Mouse (Mus musculus) heart, postnatal 10 days (tissue): ENCODE measurements at regions not wholly inside any gene's neighbourhood (a gene's known extent, or its start where the extent isn't known, plus 50 kb on each side); places are given as distances from the start of the nearest gene placed in this dataset.

ENCODE experiments used
- DNase-seq, 2 experiments: peaks; one replicate each; pipeline ENCODE4 v3.0.0; 2021
- intact Hi-C: fragments of 180-260 bp; cut with DNase I; formaldehyde crosslinking; loops from one replicate; pipeline ENCODE4 v1.15.1; 2025

GRCm38 (mm10) chr9:115656994-115657713 is 252.1 kb upstream of the Gadl1 start:
- DNase-seq, result no peak
- intact Hi-C loops, result no loop called here

GRCm38 (mm10) chr9:115658477-115658876 is 250.8 kb upstream of the Gadl1 start:
- DNase-seq, result no peak
- intact Hi-C loops, result no loop called here

GRCm38 (mm10) chr9:115660371-115660770 is 248.9 kb upstream of the Gadl1 start:
- intact Hi-C loops, result no loop called here
- DNase-seq, result no peak

- DNase-seq, result no peak
- intact Hi-C loops, result no loop called here
Measured at GRCm38 (mm10) chr9:115661834-115662425, 247.3 kb upstream of the Gadl1 start.

GRCm38 (mm10) chr9:115665337-115666004 is 243.8 kb upstream of the Gadl1 start:
- intact Hi-C loops, result no loop called here

GRCm38 (mm10) chr9:115666530-115666929 is 242.7 kb upstream of the Gadl1 start:
- no peak for DNase-seq
- intact Hi-C loops, result no loop called here

More at GRCm38 (mm10) chr9:115665337-115666004, 243.8 kb upstream of the Gadl1 start:
- DNase-seq, result peak; percentile 22 to 25

GRCm38 (mm10) chr9:115680703-115681576 is 228.3 kb upstream of the Gadl1 start:
- peak; percentile 7 to 10 for DNase-seq
- intact Hi-C loops, result no loop called here

- DNase-seq, result no peak
- intact Hi-C loops, result no loop called here
Measured at GRCm38 (mm10) chr9:115681841-115682240, 227.4 kb upstream of the Gadl1 start.

- intact Hi-C loops, result no loop called here
- DNase-seq, result no peak
Measured at GRCm38 (mm10) chr9:115683951-115684350, 225.3 kb upstream of the Gadl1 start.

GRCm38 (mm10) chr9:115686605-115687004 is 222.7 kb upstream of the Gadl1 start:
- no peak for DNase-seq
- intact Hi-C loops, result no loop called here

GRCm38 (mm10) chr9:115692837-115693236 is 216.4 kb upstream of the Gadl1 start:
- DNase-seq, result no peak
- intact Hi-C loops, result no loop called here

GRCm38 (mm10) chr9:115703791-115704190 is 205.5 kb upstream of the Gadl1 start:
- intact Hi-C loops, result loop anchor here (5.0 kb wide), 2 partner anchors 541 to 616 kb away; no protein-coding TSS in a partner anchor
- DNase-seq, result no peak

- peak; percentile 67 to 76 for DNase-seq
- intact Hi-C loops, result loop anchor here (5.0 kb wide), 2 partner anchors 542 to 617 kb away; no protein-coding TSS in a partner anchor
Measured at GRCm38 (mm10) chr9:115704249-115704648, 205.0 kb upstream of the Gadl1 start.

- DNase-seq, result no peak
- intact Hi-C loops, result loop anchor here (5.0 kb wide), 2 partner anchors 398 to 908 kb away; no protein-coding TSS in a partner anchor
Measured at GRCm38 (mm10) chr9:115705761-115706160, 203.5 kb upstream of the Gadl1 start.

- DNase-seq, result peak; percentile 65 to 67
Measured at GRCm38 (mm10) chr9:115708199-115708934, 200.9 kb upstream of the Gadl1 start.

GRCm38 (mm10) chr9:115710039-115710739 is 199.1 kb upstream of the Gadl1 start:
- intact Hi-C loops, result loop anchor here (1.0 to 5.0 kb wide), 2 partner anchors 147 to 331 kb away; no protein-coding TSS in a partner anchor
- peak; percentile 44 to 77 for DNase-seq

More at GRCm38 (mm10) chr9:115708199-115708934, 200.9 kb upstream of the Gadl1 start:
- intact Hi-C loops, result loop anchor here (5.0 kb wide), 2 partner anchors 401 to 911 kb away; no protein-coding TSS in a partner anchor

- DNase-seq, result no peak
- intact Hi-C loops, result no loop called here
Measured at GRCm38 (mm10) chr9:115720306-115720705, 188.9 kb upstream of the Gadl1 start.

GRCm38 (mm10) chr9:115720841-115721240 is 188.4 kb upstream of the Gadl1 start:
- intact Hi-C loops, result no loop called here
- no peak for DNase-seq

- intact Hi-C loops, result no loop called here
- DNase-seq, result no peak
Measured at GRCm38 (mm10) chr9:115724063-115724462, 185.2 kb upstream of the Gadl1 start.
